Mouse (Mus musculus) forebrain, embryonic 16.5 days (tissue): ENCODE data around the gene Lsp1. TPM values are rescaled to one million over a fixed set of nuclear protein-coding genes. Genes with fewer than 3 reads are reported as not detected.

Source experiments
- ATAC-seq: fragments of 200-750 bp; cut with Nextera tagmentation; 2 replicates; pipeline ENCODE4 v1.8.0; 2017; ENCODE audit warnings: mild to moderate bottlenecking, moderate library complexity
- H3K27ac ChIP-seq: fragments of 300-500 bp; sonication (generic); 2 replicates; pipeline ENCODE4 v1.5.1; 2014; ENCODE audit warnings: low read length, control low read depth
- H3K27me3 ChIP-seq: fragments of 300-500 bp; sonication (generic); replicated peaks from 2 replicates; pipeline ENCODE4 v1.6.1; 2014; ENCODE audit warnings: low read length; ENCODE audit not compliant: control insufficient read depth, insufficient read depth
- H3K36me3 ChIP-seq: fragments of 300-500 bp; sonication (generic); 2 replicates; pipeline ENCODE4 v1.6.1; 2014; ENCODE audit not compliant: control insufficient read depth, insufficient read depth
- H3K4me1 ChIP-seq: fragments of 300-500 bp; sonication (generic); replicated peaks from 2 replicates; pipeline ENCODE4 v1.6.1; 2014; ENCODE audit warnings: low read length; ENCODE audit not compliant: control insufficient read depth, insufficient read depth
- H3K4me2 ChIP-seq: fragments of 300-500 bp; sonication (generic); 2 replicates; pipeline ENCODE4 v1.6.1; 2014; ENCODE audit warnings: mild to moderate bottlenecking, low read length, control low read depth
- H3K4me3 ChIP-seq: fragments of 300-500 bp; sonication (generic); replicated peaks from 2 replicates; pipeline ENCODE4 v1.5.1; 2014; ENCODE audit warnings: mild to moderate bottlenecking, low read length, control low read depth
- H3K9ac ChIP-seq: fragments of 300-500 bp; sonication (generic); replicated peaks from 2 replicates; pipeline ENCODE4 v1.6.1; 2014; ENCODE audit warnings: low read depth, low read length, control low read depth
- H3K9me3 ChIP-seq: fragments of 300-500 bp; sonication (generic); 2 replicates; pipeline ENCODE4 v1.6.1; 2016; ENCODE audit warnings: low read length; ENCODE audit not compliant: control insufficient read depth
- whole genome bisulfite sequencing: fragments of 180-500 bp; shearing (Covaris S2); extraction: QIAGEN DNeasy Blood & Tissue Kit; methylation state at CpG from one replicate; pipeline ENCODE4 v1.1.7; 2014; 5-methylcytosine and 5-hydroxymethylcytosine counted together
- polyA plus RNA-seq: library from polyadenylated mRNA; unstranded; fragments of >200 nt; fragmentation: Nextera tagmentation; extraction: Ambion mirVana; gene quantifications from 2 replicates; pipeline ENCODE4 v1.2.1, GENCODE M21; 2015

Lsp1 gene
- polyA plus RNA-seq, 1 experiment from 2014 or later = 3.5 TPM

DNA sequence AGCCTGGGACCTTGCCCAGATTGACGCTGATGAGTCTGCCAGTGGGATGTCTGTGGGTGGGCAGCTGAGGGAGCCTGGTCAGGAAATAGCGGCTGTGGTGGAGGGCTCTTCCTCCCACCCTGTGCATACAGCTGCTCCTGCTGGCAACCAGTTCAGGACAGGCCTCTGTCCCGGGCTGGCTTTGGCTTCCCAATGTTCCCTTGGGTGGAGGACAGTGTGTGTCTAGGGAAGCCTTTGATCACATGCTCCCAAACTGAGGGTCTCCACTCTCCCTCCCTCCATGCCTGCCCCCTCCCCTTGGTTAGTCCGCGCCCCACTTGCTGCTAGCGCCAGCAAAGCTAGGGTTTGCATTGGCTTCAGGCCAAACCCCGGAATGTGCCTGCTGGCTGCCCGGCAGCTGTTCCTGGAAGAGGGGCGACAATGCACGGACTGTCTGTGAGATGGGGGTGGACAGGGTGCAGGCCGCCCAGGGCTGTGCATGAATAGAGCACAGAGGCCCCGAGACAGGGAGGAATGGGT lies 30.4 kb upstream of the Lsp1 start:
- H3K27me3 ChIP-seq = no peaks in the 10 kb centered on the region
- no peaks in the 10 kb centered on the region for H3K36me3 ChIP-seq
- peak overlapping the region; percentile 18; the same call in 1 of the 2 replicates for H3K4me2 ChIP-seq
- no peak overlapping the region for H3K27ac ChIP-seq
- H3K9me3 ChIP-seq = no peaks in the 10 kb centered on the region
- 20% methylated on average over 12 of the region's 12 CpGs for whole genome bisulfite sequencing
- ATAC-seq = peak; percentile 80
- peaks cover 10% of the 10 kb centered on the region for H3K4me1 ChIP-seq
- H3K4me3 ChIP-seq = no peak overlapping the region
- H3K9ac ChIP-seq = peak overlapping the region; percentile 14; the same call in 1 of the 2 replicates

DNA sequence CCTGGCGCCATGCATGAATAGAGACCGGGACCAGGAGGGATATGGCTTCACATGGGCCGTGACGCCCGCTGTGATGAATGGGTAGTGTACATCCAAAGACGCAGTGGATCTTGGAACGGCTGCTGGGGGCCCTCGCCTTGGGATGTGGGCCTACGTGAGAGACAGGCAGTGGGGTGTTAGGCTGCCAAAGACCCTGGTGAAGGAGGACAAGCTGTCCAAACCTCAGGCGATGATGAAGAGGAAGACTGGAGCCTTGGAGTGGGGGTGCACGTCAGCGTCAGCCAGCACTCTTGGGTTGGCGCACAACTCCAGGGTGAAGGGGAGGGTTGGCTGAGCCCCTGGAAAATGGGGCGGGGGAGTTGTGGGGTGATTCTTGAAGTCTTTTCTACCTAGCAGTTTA lies 29.5 kb upstream of the Lsp1 start:
- H3K9ac ChIP-seq = no peak overlapping the region
- WGBS = 92% methylated on average over 14 of the region's 14 CpGs
- H3K9me3 ChIP-seq = no peaks in the 10 kb centered on the region
- H3K27me3 ChIP-seq = no peaks in the 10 kb centered on the region
- no peaks in the 10 kb centered on the region for H3K36me3 ChIP-seq
- no peak for ATAC-seq
- H3K27ac ChIP-seq = no peak overlapping the region
- no peak overlapping the region for H3K4me2 ChIP-seq
- H3K4me3 ChIP-seq = no peak overlapping the region
- peaks cover 10% of the 10 kb centered on the region for H3K4me1 ChIP-seq

DNA sequence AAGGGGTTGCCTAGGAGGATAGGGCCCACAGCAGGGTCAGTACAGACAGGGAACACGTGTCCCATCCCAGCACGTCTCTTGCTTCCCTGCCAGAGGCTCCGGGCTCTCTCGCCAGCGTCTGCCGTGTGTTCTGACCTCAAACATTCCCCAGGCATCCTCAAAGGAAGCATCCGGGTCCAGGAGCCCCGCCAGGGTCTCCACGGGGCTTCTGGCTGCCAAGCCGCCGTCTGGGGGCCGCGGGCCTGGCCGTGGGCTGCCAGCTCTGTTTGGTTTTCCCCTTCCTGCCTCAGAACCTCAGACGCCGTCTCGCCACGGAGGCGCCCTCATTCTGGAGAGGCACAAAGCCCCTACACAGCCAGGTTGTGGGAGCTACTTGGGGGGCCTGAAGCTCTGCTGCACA lies 27.0 kb upstream of the Lsp1 start:
- H3K4me3 ChIP-seq = no peak overlapping the region
- H3K27ac ChIP-seq = no peak overlapping the region
- WGBS = 57% methylated on average over 19 of the region's 19 CpGs
- H3K9me3 ChIP-seq = no peaks in the 10 kb centered on the region
- H3K36me3 ChIP-seq = no peaks in the 10 kb centered on the region
- H3K4me2 ChIP-seq = no peak overlapping the region
- no peak for ATAC-seq
- H3K4me1 ChIP-seq = peaks cover 10% of the 10 kb centered on the region
- no peak overlapping the region for H3K9ac ChIP-seq
- no peaks in the 10 kb centered on the region for H3K27me3 ChIP-seq

DNA sequence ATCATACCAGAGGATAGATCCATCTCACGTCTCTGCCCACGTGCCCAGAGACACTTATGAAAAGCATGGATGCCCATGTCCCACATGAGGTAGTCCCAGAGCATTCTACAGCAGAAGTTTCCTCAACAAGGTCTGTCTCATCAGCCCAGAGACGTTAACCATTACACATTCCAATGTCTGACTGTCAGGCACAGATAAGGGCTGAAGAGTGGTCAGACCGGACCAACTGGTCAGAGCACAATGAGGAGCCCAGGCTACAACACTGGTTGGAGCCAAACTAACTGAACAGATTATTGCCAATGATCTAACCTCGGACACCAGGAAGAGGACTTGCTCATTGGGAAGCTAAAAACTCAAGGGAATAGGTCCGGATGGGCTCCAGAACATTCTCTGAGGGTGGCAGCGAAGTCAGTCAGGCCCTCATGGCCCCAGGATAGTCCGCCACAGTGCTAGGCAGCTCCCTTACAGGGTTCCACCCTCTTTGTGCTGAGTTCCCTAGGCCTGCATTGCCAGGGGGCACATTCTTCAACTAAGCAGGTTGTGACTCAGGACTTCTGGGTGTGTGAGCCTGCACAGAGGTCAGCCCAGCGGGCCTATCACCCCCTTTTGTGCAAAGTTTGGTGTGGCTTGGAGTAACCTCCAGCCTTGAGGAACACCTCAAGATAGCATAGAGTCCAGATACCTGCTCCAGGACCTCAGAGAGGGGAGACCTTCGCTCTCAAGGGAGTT lies 26.3 kb upstream of the Lsp1 start, which contains the start of gene Syt8:
Gene Syt8 (plus strand): TSS at position 714 of the 729 bp plus-strand sequence.
- no peak for ATAC-seq
- Histone ChIP-seq H3K9me3 (no peaks in the 10 kb centered on the region), H3K36me3 (no peaks in the 10 kb centered on the region), H3K27ac (no peak within 1 kb of the TSS), H3K27me3 (no peaks in the 10 kb centered on the region), H3K9ac (no peak within 1 kb of the TSS), H3K4me1 (peaks cover 10% of the 10 kb centered on the region), H3K4me2 (no peak within 1 kb of the TSS), H3K4me3 (no peak within 1 kb of the TSS)
- WGBS = 90% methylated on average over 10 of the region's 10 CpGs

DNA sequence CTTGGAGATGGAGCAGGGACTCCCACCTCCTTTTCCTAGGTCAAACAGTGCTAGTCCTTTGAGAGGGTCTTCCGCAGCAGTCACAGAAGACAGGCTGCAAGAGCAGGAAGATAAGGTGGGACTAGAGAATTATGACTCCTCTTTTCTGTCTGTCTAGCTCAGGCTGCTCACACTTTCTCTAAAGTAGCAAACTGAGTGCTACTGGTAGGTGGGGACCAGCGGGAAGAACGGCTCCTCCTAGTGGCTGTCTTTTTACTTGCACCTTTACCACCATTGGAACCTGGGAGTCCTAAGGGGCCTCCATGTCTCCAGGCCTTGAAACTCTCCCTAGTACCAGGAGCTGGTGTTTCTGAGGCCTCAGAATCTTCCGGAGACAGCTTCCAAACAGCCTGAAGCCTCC lies 25.1 kb upstream of the Lsp1 start:
- Histone ChIP-seq H3K9me3 (no peaks in the 10 kb centered on the region), H3K4me3 (no peak overlapping the region), H3K4me1 (peaks cover 3% of the 10 kb centered on the region), H3K27ac (no peak overlapping the region), H3K36me3 (no peaks in the 10 kb centered on the region), H3K9ac (no peak overlapping the region), H3K27me3 (no peaks in the 10 kb centered on the region), H3K4me2 (no peak overlapping the region)
- whole genome bisulfite sequencing = 27% methylated on average over 4 of the region's 4 CpGs
- peak; percentile 59; the same call in 1 of the 2 replicates for ATAC-seq

DNA sequence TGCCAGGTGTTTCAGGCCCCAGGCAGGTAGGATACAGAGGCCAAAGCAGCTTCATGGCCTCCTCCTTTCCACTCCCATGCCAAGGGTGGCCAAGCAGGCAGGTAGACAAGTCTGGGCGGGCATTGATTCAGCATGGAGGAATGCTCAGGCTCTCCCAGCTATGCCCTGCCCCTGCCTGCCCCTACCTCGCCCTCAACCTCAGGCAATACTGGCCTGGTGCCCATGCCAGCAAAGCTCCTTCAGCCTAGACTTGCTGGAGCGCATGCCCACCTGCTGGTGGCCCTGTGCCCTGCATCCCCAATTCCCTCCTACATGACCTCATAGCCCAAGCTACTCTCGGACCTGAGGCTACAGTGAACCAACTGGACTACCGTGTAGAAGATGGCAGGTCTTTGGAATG lies 23.3 kb upstream of the Lsp1 start:
- Histone ChIP-seq H3K27me3 (no peaks in the 10 kb centered on the region), H3K27ac (no peak overlapping the region), H3K36me3 (no peaks in the 10 kb centered on the region), H3K4me1 (no peaks in the 10 kb centered on the region), H3K9ac (no peak overlapping the region), H3K4me2 (no peak overlapping the region), H3K4me3 (no peak overlapping the region), H3K9me3 (no peaks in the 10 kb centered on the region)
- ATAC-seq = no peak
- WGBS = 69% methylated on average over 5 of the region's 5 CpGs

DNA sequence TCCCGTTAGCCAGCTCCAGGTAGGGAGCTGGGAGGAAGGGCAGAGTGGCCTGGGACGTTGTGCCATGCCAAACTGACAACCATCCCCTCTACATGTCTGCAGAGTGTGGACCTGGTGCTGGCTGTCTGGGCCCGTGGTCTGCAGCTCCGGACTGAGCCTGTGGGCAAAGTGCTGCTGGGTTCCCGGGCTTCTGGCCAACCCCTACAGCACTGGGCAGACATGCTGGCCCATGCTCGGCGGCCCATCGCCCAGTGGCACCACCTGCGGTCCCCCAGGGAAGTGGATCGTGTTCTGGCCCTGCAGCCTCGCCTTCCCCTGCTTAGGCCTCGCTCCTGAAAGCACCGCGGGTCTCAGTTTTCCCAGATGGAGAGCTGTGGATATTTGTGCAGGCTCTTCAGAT lies 20.6 kb upstream of the Lsp1 start:
- 0 out of 2 replicates have a peak overlapping the region, but pooled peaks have one; percentile 17 for H3K9ac ChIP-seq
- no peak overlapping the region for H3K27ac ChIP-seq
- H3K4me3 ChIP-seq = no peak overlapping the region
- H3K4me2 ChIP-seq = no peak overlapping the region
- H3K27me3 ChIP-seq = no peaks in the 10 kb centered on the region
- no peaks in the 10 kb centered on the region for H3K9me3 ChIP-seq
- ATAC-seq = no peak
- no peaks in the 10 kb centered on the region for H3K36me3 ChIP-seq
- WGBS = 81% methylated on average over 14 of the region's 14 CpGs
- no peaks in the 10 kb centered on the region for H3K4me1 ChIP-seq

DNA sequence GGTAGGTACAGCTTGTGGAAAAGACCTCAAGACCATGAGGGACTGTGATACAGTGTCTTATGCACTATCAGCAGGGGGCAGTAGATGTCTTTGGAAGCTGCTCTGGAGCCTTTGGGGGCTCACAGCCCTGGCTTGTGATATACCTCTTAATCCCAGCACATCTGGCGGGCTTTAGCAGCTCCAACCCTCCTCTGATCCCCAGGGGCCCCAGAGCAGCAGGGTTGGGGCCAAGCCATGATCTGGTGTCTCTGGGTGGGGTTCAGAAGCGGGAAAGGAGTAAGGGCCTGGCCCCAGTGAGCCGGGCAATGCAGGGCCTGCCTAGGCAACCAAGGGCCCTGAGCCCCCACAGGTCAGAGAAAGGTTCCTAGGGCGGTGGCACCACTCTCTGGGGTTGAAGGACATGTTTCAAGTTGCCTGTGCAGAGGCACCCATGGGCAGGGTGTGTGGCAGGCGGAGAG lies 19.9 kb upstream of the Lsp1 start:
- Histone ChIP-seq H3K27ac (no peak overlapping the region), H3K4me3 (no peak overlapping the region), H3K9ac (no peak overlapping the region), H3K4me1 (no peaks in the 10 kb centered on the region), H3K4me2 (no peak overlapping the region), H3K36me3 (no peaks in the 10 kb centered on the region), H3K27me3 (no peaks in the 10 kb centered on the region), H3K9me3 (no peaks in the 10 kb centered on the region)
- peak; percentile 77 for ATAC-seq
- 67% methylated on average over 5 of the region's 5 CpGs for WGBS

DNA sequence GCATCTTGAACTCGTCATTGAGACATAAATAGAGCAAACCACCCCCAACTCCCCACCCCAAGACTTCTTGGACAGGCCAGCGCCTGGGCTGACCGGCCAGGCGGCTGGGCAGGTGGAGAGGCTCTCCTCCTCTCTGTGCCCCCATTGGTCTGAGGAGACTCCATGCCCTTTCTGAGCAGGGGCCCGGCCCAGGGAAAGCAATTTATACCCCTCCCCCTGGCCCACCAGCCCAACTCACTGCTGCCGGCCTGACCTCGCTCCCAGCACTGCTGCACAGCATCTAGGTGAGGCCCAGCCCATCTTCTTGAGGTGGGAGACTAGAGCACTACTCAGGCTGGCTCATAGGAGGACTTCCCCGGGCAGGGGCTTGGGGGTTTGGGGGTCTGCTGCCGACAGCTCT lies 19.0 kb upstream of the Lsp1 start, which contains the start of gene Tnni2:
Gene Tnni2 (plus strand): TSS at position 224 of the 400 bp plus-strand sequence.
- no peak for ATAC-seq
- Histone ChIP-seq H3K4me1 (no peaks in the 10 kb centered on the region), H3K9me3 (no peaks in the 10 kb centered on the region), H3K4me3 (no peak within 1 kb of the TSS), H3K4me2 (no peak within 1 kb of the TSS), H3K27ac (no peak within 1 kb of the TSS), H3K36me3 (no peaks in the 10 kb centered on the region), H3K27me3 (no peaks in the 10 kb centered on the region), H3K9ac (no peak within 1 kb of the TSS)
- 84% methylated on average over 9 of the region's 9 CpGs for WGBS
